In genomic region chr12:110845131-110845880, GRCm38 (mm10) we compare ENCODE assay signal across 8 mouse cellular contexts. TPM values are rescaled to one million over a fixed set of nuclear protein-coding genes. Genes with fewer than 3 reads are reported as not detected.
DNase-seq lines count a peak whose midpoint lies in the region; ATAC-seq and TF ChIP-seq lines count a peak whose summit lies in the region.

No protein-coding gene starts in this region.

- no peaks in the 10 kb centered on the region for H3K36me3 ChIP-seq in forebrain, embryonic 12.5 days (replicated peaks)
- no peaks in the 10 kb centered on the region for H3K36me3 ChIP-seq in heart, postnatal 0 days (replicated peaks; ENCODE audit: control insufficient read depth, insufficient read depth, low read length)
- no peaks in the 10 kb centered on the region for H3K36me3 ChIP-seq in liver, postnatal 0 days (replicated peaks; ENCODE audit: insufficient read depth, low read length)
- no peaks in the 10 kb centered on the region for H3K36me3 ChIP-seq in neural tube, embryonic 14.5 days (ENCODE audit: control insufficient read depth, insufficient read depth, low read length)

- H3K27ac ChIP-seq in forebrain, embryonic 12.5 days: peak overlapping the region; percentile 19; the same call in 1 of the 2 replicates
- H3K27ac ChIP-seq in heart, postnatal 0 days (ENCODE audit: low read depth): peak overlapping the region; percentile 84
- peak overlapping the region; percentile 76 for H3K27ac ChIP-seq in liver, postnatal 0 days (ENCODE audit: low read depth)
- no peak overlapping the region for H3K27ac ChIP-seq in neural tube, embryonic 14.5 days (ENCODE audit: low read depth, low read length)

- TF ChIP-seq CTCF in heart, postnatal 0 days (IDR thresholded peaks at IDR 0.05; ENCODE audit: low read depth): no peak
- TF ChIP-seq CTCF in liver, postnatal 0 days (IDR thresholded peaks at IDR 0.05; ENCODE audit: low read depth): no peak

- H3K4me1 ChIP-seq in forebrain, embryonic 12.5 days: peaks cover 30% of the 10 kb centered on the region
- peaks cover 5% of the 10 kb centered on the region; the same call in 1 of the 2 replicates for H3K4me1 ChIP-seq in heart, postnatal 0 days (ENCODE audit: control insufficient read depth, insufficient read depth)
- peaks cover 23% of the 10 kb centered on the region for H3K4me1 ChIP-seq in liver, postnatal 0 days (ENCODE audit: insufficient read depth)
- H3K4me1 ChIP-seq in neural tube, embryonic 14.5 days (ENCODE audit: control insufficient read depth, insufficient read depth, low read length): peaks cover 7% of the 10 kb centered on the region; the same call in 1 of the 2 replicates

- 0 out of 2 replicates have a peak, but pooled peaks have one; percentile 64 for TF ChIP-seq EP300 in heart, postnatal 0 days (IDR thresholded peaks at IDR 0.05; ENCODE audit: low read depth)
- TF ChIP-seq EP300 in liver, postnatal 0 days (IDR thresholded peaks at IDR 0.05; ENCODE audit: low read depth): 0 out of 2 replicates have a peak, but pooled peaks have one; percentile 45

- peak; percentile 18 to 26 for DNase-seq in CD8-positive naive resting alpha-beta T cell, adult 2 months (ENCODE audit: low read depth in 2 of 2, low spot score in 2 of 2)
- DNase-seq in c-Kit-positive CD71-positive TER-119-positive erythroid progenitor cells, embryonic 14.5 days (ENCODE audit: low spot score): peak; percentile 99
- DNase-seq in heart, postnatal 0 days (ENCODE audit: low spot score): peak; percentile 94
- peak; percentile 92 for DNase-seq in large intestine, adult 2 months (ENCODE audit: low read depth, low spot score)
- DNase-seq in liver, postnatal 0 days: peak; percentile 93
- DNase-seq in testis, postnatal 14 days (ENCODE audit: low spot score): peak; percentile 91

- under 1% methylated on average over 36 of the region's 36 CpGs for WGBS in forebrain, embryonic 12.5 days
- WGBS in heart, postnatal 0 days: under 1% methylated on average over 36 of the region's 36 CpGs
- under 1% methylated on average over 36 of the region's 36 CpGs for WGBS in large intestine, adult 2 months
- under 1% methylated on average over 36 of the region's 36 CpGs for WGBS in liver, postnatal 0 days (ENCODE audit: insufficient replicate concordance)
- WGBS in neural tube, embryonic 14.5 days: under 1% methylated on average over 36 of the region's 36 CpGs

- no peaks in the 10 kb centered on the region for H3K9me3 ChIP-seq in forebrain, embryonic 12.5 days
- no peaks in the 10 kb centered on the region for H3K9me3 ChIP-seq in heart, postnatal 0 days (replicated peaks; ENCODE audit: control insufficient read depth, low read length)
- no peaks in the 10 kb centered on the region for H3K9me3 ChIP-seq in liver, postnatal 0 days (ENCODE audit: low read length)
- H3K9me3 ChIP-seq in neural tube, embryonic 14.5 days (ENCODE audit: control insufficient read depth, low read length): no peaks in the 10 kb centered on the region

- H3K27me3 ChIP-seq in forebrain, embryonic 12.5 days: peaks cover 51% of the 10 kb centered on the region
- no peaks in the 10 kb centered on the region for H3K27me3 ChIP-seq in heart, postnatal 0 days (ENCODE audit: control insufficient read depth, insufficient read depth, low read length)
- no peaks in the 10 kb centered on the region for H3K27me3 ChIP-seq in liver, postnatal 0 days (ENCODE audit: insufficient read depth, low read length)
- peaks cover 5% of the 10 kb centered on the region; the same call in 1 of the 2 replicates for H3K27me3 ChIP-seq in neural tube, embryonic 14.5 days (ENCODE audit: control insufficient read depth, insufficient read depth, low read length)

- peak overlapping the region; percentile 61 for H3K4me2 ChIP-seq in forebrain, embryonic 12.5 days
- H3K4me2 ChIP-seq in heart, postnatal 0 days (ENCODE audit: low read depth, low read length): peak overlapping the region; percentile 71
- H3K4me2 ChIP-seq in liver, postnatal 0 days (ENCODE audit: low read depth, low read length): peak overlapping the region; percentile 79
- H3K4me2 ChIP-seq in neural tube, embryonic 14.5 days (ENCODE audit: low read depth, low read length): peak overlapping the region; percentile 45

- peak overlapping the region; percentile 45 for H3K4me3 ChIP-seq in forebrain, embryonic 12.5 days (replicated peaks)
- H3K4me3 ChIP-seq in heart, postnatal 0 days (ENCODE audit: low read depth, low read length): peak overlapping the region; percentile 70
- peak overlapping the region; percentile 56 for H3K4me3 ChIP-seq in liver, postnatal 0 days (ENCODE audit: low read depth, low read length)
- H3K4me3 ChIP-seq in neural tube, embryonic 14.5 days (ENCODE audit: low read depth, low read length): peak overlapping the region; percentile 26

- peak; percentile 81 for ATAC-seq in forebrain, embryonic 12.5 days (ENCODE audit: low FRiP score)
- ATAC-seq in heart, postnatal 0 days (ENCODE audit: insufficient read depth, low read depth): peak; percentile 87
- ATAC-seq in liver, postnatal 0 days: peak; percentile 81
- peak; percentile 71 for ATAC-seq in neural tube, embryonic 14.5 days (ENCODE audit: low read depth)

- peak overlapping the region; percentile 47 for H3K9ac ChIP-seq in forebrain, embryonic 12.5 days
- H3K9ac ChIP-seq in heart, postnatal 0 days (replicated peaks; ENCODE audit: low read depth, low read length): peak overlapping the region; percentile 59
- peak overlapping the region; percentile 69 for H3K9ac ChIP-seq in liver, postnatal 0 days (replicated peaks)
- H3K9ac ChIP-seq in neural tube, embryonic 14.5 days (replicated peaks; ENCODE audit: low read depth, low read length): no peak overlapping the region

RNA-seq across cellular contexts. Expression of gene Mok, which starts 4.6 kb away (rescaled TPM):
- polyA plus RNA-seq in forebrain, embryonic 12.5 days (2016; fragmentation: Nextera tagmentation; extraction: Ambion mirVana): 11.4 and 11.6 TPM in 2 replicates
- 3.1 and 7.4 TPM in 2 replicates for total RNA-seq in heart, postnatal 0 days (2014; rRNA removed; ENCODE audit: low replicate concordance)
- polyA plus RNA-seq in heart, postnatal 0 days (2015; fragmentation: Nextera tagmentation; extraction: Ambion mirVana): 2.2 and 2.3 TPM in 2 replicates
- 0.64 and 0.81 TPM in 2 replicates for polyA plus RNA-seq in large intestine, adult 2 months (2012; rRNA removed)
- polyA plus RNA-seq in liver, postnatal 0 days (2015; fragmentation: Nextera tagmentation; extraction: Ambion mirVana): 0.13 and 0.29 TPM in 2 replicates
- 13.4 and 14.2 TPM in 2 replicates for polyA plus RNA-seq in neural tube, embryonic 14.5 days (2014; fragmentation: Nextera tagmentation; extraction: Ambion mirVana)

RNA-seq across cellular contexts. Expression of gene Zfp839, which starts 4.7 kb away (rescaled TPM):
- 4.8 and 5.0 TPM in 2 replicates for polyA plus RNA-seq in forebrain, embryonic 12.5 days (2016; fragmentation: Nextera tagmentation; extraction: Ambion mirVana)
- 4.1 and 6.3 TPM in 2 replicates for total RNA-seq in heart, postnatal 0 days (2014; rRNA removed; ENCODE audit: low replicate concordance)
- polyA plus RNA-seq in heart, postnatal 0 days (2015; fragmentation: Nextera tagmentation; extraction: Ambion mirVana): 2.6 and 3.2 TPM in 2 replicates
- polyA plus RNA-seq in large intestine, adult 2 months (2012; rRNA removed): 3.3 and 5.7 TPM in 2 replicates
- polyA plus RNA-seq in liver, postnatal 0 days (2015; fragmentation: Nextera tagmentation; extraction: Ambion mirVana): 1.1 and 1.8 TPM in 2 replicates
- 3.5 and 3.8 TPM in 2 replicates for polyA plus RNA-seq in neural tube, embryonic 14.5 days (2014; fragmentation: Nextera tagmentation; extraction: Ambion mirVana)

RNA-seq across cellular contexts. Expression of gene Cinp, which starts 43.6 kb away (rescaled TPM):
- polyA plus RNA-seq in forebrain, embryonic 12.5 days (2016; fragmentation: Nextera tagmentation; extraction: Ambion mirVana): 67.3 and 77.2 TPM in 2 replicates
- 59.1 and 91.0 TPM in 2 replicates for total RNA-seq in heart, postnatal 0 days (2014; rRNA removed; ENCODE audit: low replicate concordance)
- 44.0 and 47.8 TPM in 2 replicates for polyA plus RNA-seq in heart, postnatal 0 days (2015; fragmentation: Nextera tagmentation; extraction: Ambion mirVana)
- polyA plus RNA-seq in large intestine, adult 2 months (2012; rRNA removed): 25.6 and 26.4 TPM in 2 replicates
- 30.6 and 34.2 TPM in 2 replicates for polyA plus RNA-seq in liver, postnatal 0 days (2015; fragmentation: Nextera tagmentation; extraction: Ambion mirVana)
- 79.0 and 97.5 TPM in 2 replicates for polyA plus RNA-seq in neural tube, embryonic 14.5 days (2014; fragmentation: Nextera tagmentation; extraction: Ambion mirVana)

RNA-seq across cellular contexts. Expression of gene Tecpr2, which starts 43.8 kb away (rescaled TPM):
- 8.3 and 8.8 TPM in 2 replicates for polyA plus RNA-seq in forebrain, embryonic 12.5 days (2016; fragmentation: Nextera tagmentation; extraction: Ambion mirVana)
- 4.1 and 4.7 TPM in 2 replicates for total RNA-seq in heart, postnatal 0 days (2014; rRNA removed; ENCODE audit: low replicate concordance)
- polyA plus RNA-seq in heart, postnatal 0 days (2015; fragmentation: Nextera tagmentation; extraction: Ambion mirVana): 1.3 and 1.4 TPM in 2 replicates
- polyA plus RNA-seq in large intestine, adult 2 months (2012; rRNA removed): 2.3 and 4.3 TPM in 2 replicates
- polyA plus RNA-seq in liver, postnatal 0 days (2015; fragmentation: Nextera tagmentation; extraction: Ambion mirVana): 0.63 and 1.1 TPM in 2 replicates
- polyA plus RNA-seq in neural tube, embryonic 14.5 days (2014; fragmentation: Nextera tagmentation; extraction: Ambion mirVana): 7.2 and 7.7 TPM in 2 replicates

Comparison
In these comparisons a context has a peak if more than half of its experiments do, and no peak if none do; other contexts are left out.
1. DNase-seq: peak in every context shown above with its lines; median percentile 99 in c-Kit-positive CD71-positive TER-119-positive erythroid progenitor cells, embryonic 14.5 days; 94 in heart, postnatal 0 days; 93 in liver, postnatal 0 days; 92 in large intestine, adult 2 months; 91 in testis, postnatal 14 days; 22 in CD8-positive naive resting alpha-beta T cell, adult 2 months.